Mouse (Mus musculus): ENCODE results near the gene Tcf19. TPM values are rescaled to one million over a fixed set of nuclear protein-coding genes. Genes with fewer than 3 reads are reported as not detected.

The Tcf19 gene
- polyA plus RNA-seq, 1 experiment from 2014 or later: 42.2 TPM

- Histone ChIP-seq H3K36me3 (no peaks in the 10 kb centered on the region), H3K4me1 (no peaks in the 10 kb centered on the region), H3K9me3 (replicated peaks) (no peaks in the 10 kb centered on the region), H3K27ac (no peak overlapping the region), H3K4me2 (no peak overlapping the region), H3K4me3 (no peak overlapping the region), H3K27me3 (replicated peaks) (0 out of 2 replicates have a peak, but pooled peaks cover 9% of the 10 kb centered on the region), H3K9ac (no peak overlapping the region)
- 19% methylated on average over 5 of the region's 5 CpGs for WGBS (ENCODE audit: insufficient replicate concordance)
- ATAC-seq: no peak
Observed at GRCm38 (mm10) chr17:35548636-35549035, 32.0 kb upstream of the Tcf19 start.

- no peak overlapping the region for H3K27ac ChIP-seq
Observed at GRCm38 (mm10) chr17:35547465-35547864, 30.8 kb upstream of the Tcf19 start.

GRCm38 (mm10) chr17:35544680-35545079, 28.1 kb upstream of the Tcf19 start:
- Histone ChIP-seq H3K9me3 (replicated peaks) (no peaks in the 10 kb centered on the region), H3K27me3 (replicated peaks) (peaks cover 6% of the 10 kb centered on the region; the same call in 1 of the 2 replicates), H3K4me3 (no peak overlapping the region), H3K27ac (no peak overlapping the region), H3K36me3 (no peaks in the 10 kb centered on the region), H3K4me1 (no peaks in the 10 kb centered on the region), H3K4me2 (no peak overlapping the region), H3K9ac (no peak overlapping the region)
- ATAC-seq: no peak
- WGBS (ENCODE audit: insufficient replicate concordance): 24% methylated on average over 6 of the region's 6 CpGs

More at GRCm38 (mm10) chr17:35547465-35547864, 30.8 kb upstream of the Tcf19 start:
- Histone ChIP-seq H3K36me3 (no peaks in the 10 kb centered on the region), H3K9me3 (replicated peaks) (no peaks in the 10 kb centered on the region), H3K27me3 (replicated peaks) (0 out of 2 replicates have a peak, but pooled peaks cover 9% of the 10 kb centered on the region), H3K4me1 (no peaks in the 10 kb centered on the region), H3K9ac (no peak overlapping the region), H3K4me3 (no peak overlapping the region), H3K4me2 (no peak overlapping the region)
- no peak for ATAC-seq
- 59% methylated on average over 2 of the region's 2 CpGs for WGBS (ENCODE audit: insufficient replicate concordance)

- H3K9ac ChIP-seq: no peak overlapping the region
- no peaks in the 10 kb centered on the region for H3K36me3 ChIP-seq
- H3K4me3 ChIP-seq: no peak overlapping the region
- no peak overlapping the region for H3K27ac ChIP-seq
- WGBS (ENCODE audit: insufficient replicate concordance): 52% methylated on average over 6 of the region's 6 CpGs
- H3K27me3 ChIP-seq (replicated peaks): peaks cover 6% of the 10 kb centered on the region; the same call in 1 of the 2 replicates
- no peaks in the 10 kb centered on the region for H3K4me1 ChIP-seq
- no peak for ATAC-seq
- H3K9me3 ChIP-seq (replicated peaks): no peaks in the 10 kb centered on the region
- no peak overlapping the region for H3K4me2 ChIP-seq
Observed at GRCm38 (mm10) chr17:35544001-35544400, 27.4 kb upstream of the Tcf19 start.

- Histone ChIP-seq H3K4me3 (no peak overlapping the region), H3K9me3 (replicated peaks) (no peaks in the 10 kb centered on the region), H3K4me1 (no peaks in the 10 kb centered on the region), H3K27ac (no peak overlapping the region), H3K9ac (no peak overlapping the region), H3K36me3 (no peaks in the 10 kb centered on the region), H3K4me2 (no peak overlapping the region), H3K27me3 (replicated peaks) (peaks cover 4% of the 10 kb centered on the region; the same call in 1 of the 2 replicates)
- 53% methylated on average over 14 of the region's 14 CpGs for whole genome bisulfite sequencing (ENCODE audit: insufficient replicate concordance)
- no peak for ATAC-seq
Observed at GRCm38 (mm10) chr17:35543412-35543861, 26.8 kb upstream of the Tcf19 start.

- WGBS (ENCODE audit: insufficient replicate concordance): 65% methylated on average over 15 of the region's 15 CpGs
- H3K36me3 ChIP-seq: no peaks in the 10 kb centered on the region
- no peaks in the 10 kb centered on the region; the same call in 1 of the 2 replicates for H3K27me3 ChIP-seq (replicated peaks)
- H3K27ac ChIP-seq: no peak overlapping the region
- H3K4me1 ChIP-seq: no peaks in the 10 kb centered on the region
- no peak overlapping the region for H3K9ac ChIP-seq
- no peak overlapping the region for H3K4me3 ChIP-seq
- H3K4me2 ChIP-seq: no peak overlapping the region
- no peaks in the 10 kb centered on the region for H3K9me3 ChIP-seq (replicated peaks)
- ATAC-seq: no peak
Observed at GRCm38 (mm10) chr17:35542761-35543411, 26.3 kb upstream of the Tcf19 start.

- WGBS (ENCODE audit: insufficient replicate concordance): 47% methylated on average over 10 of the region's 10 CpGs
- Histone ChIP-seq H3K4me2 (no peak overlapping the region), H3K27ac (no peak overlapping the region), H3K36me3 (no peaks in the 10 kb centered on the region), H3K9me3 (replicated peaks) (no peaks in the 10 kb centered on the region), H3K9ac (no peak overlapping the region), H3K4me1 (no peaks in the 10 kb centered on the region), H3K4me3 (no peak overlapping the region), H3K27me3 (replicated peaks) (no peaks in the 10 kb centered on the region; the same call in 1 of the 2 replicates)
- ATAC-seq: no peak
Observed at GRCm38 (mm10) chr17:35539540-35539939, 22.9 kb upstream of the Tcf19 start.

- no peak overlapping the region for H3K27ac ChIP-seq
- H3K4me1 ChIP-seq: no peaks in the 10 kb centered on the region
- WGBS (ENCODE audit: insufficient replicate concordance): 59% methylated on average over 1 of the region's 1 CpGs
- H3K4me3 ChIP-seq: no peak overlapping the region
- no peak for ATAC-seq
- no peaks in the 10 kb centered on the region for H3K36me3 ChIP-seq
- H3K9me3 ChIP-seq (replicated peaks): no peaks in the 10 kb centered on the region
- no peak overlapping the region for H3K4me2 ChIP-seq
- H3K27me3 ChIP-seq (replicated peaks): peaks cover 7% of the 10 kb centered on the region
- no peak overlapping the region for H3K9ac ChIP-seq
Observed at GRCm38 (mm10) chr17:35538476-35538875, 21.9 kb upstream of the Tcf19 start.

GRCm38 (mm10) chr17:35537421-35537820, 20.8 kb upstream of the Tcf19 start:
- no peaks in the 10 kb centered on the region for H3K4me1 ChIP-seq
- H3K36me3 ChIP-seq: no peaks in the 10 kb centered on the region
- WGBS (ENCODE audit: insufficient replicate concordance): 60% methylated on average over 4 of the region's 4 CpGs
- no peak for ATAC-seq
- H3K27ac ChIP-seq: no peak overlapping the region
- H3K4me3 ChIP-seq: no peak overlapping the region
- no peaks in the 10 kb centered on the region for H3K9me3 ChIP-seq (replicated peaks)
- peaks cover 14% of the 10 kb centered on the region for H3K27me3 ChIP-seq (replicated peaks)
- no peak overlapping the region for H3K4me2 ChIP-seq
- no peak overlapping the region for H3K9ac ChIP-seq

- WGBS (ENCODE audit: insufficient replicate concordance): 7% methylated on average over 6 of the region's 6 CpGs
- ATAC-seq: no peak
- H3K27ac ChIP-seq: no peak overlapping the region
- H3K9ac ChIP-seq: no peak overlapping the region
- peaks cover 14% of the 10 kb centered on the region for H3K36me3 ChIP-seq
- H3K4me3 ChIP-seq: no peak overlapping the region
- H3K4me1 ChIP-seq: no peaks in the 10 kb centered on the region
- no peaks in the 10 kb centered on the region for H3K9me3 ChIP-seq (replicated peaks)
- no peak overlapping the region for H3K4me2 ChIP-seq
- peaks cover 14% of the 10 kb centered on the region for H3K27me3 ChIP-seq (replicated peaks)
Observed at GRCm38 (mm10) chr17:35534343-35534742, 17.7 kb upstream of the Tcf19 start.

- no peak for ATAC-seq
- 16% methylated on average over 7 of the region's 7 CpGs for WGBS (ENCODE audit: insufficient replicate concordance)
- no peak within 1 kb of the TSS for H3K4me2 ChIP-seq
Observed at GRCm38 (mm10) chr17:35532901-35533300, 16.3 kb upstream of the Tcf19 start, which contains the start of gene Psors1c2. Psors1c2 (plus strand) TSS chr17:35533201.

GRCm38 (mm10) chr17:35532360-35532759, 15.7 kb upstream of the Tcf19 start:
- Histone ChIP-seq H3K4me1 (no peaks in the 10 kb centered on the region), H3K4me2 (no peak overlapping the region), H3K4me3 (no peak overlapping the region), H3K36me3 (peaks cover 34% of the 10 kb centered on the region), H3K9me3 (replicated peaks) (no peaks in the 10 kb centered on the region), H3K9ac (no peak overlapping the region), H3K27me3 (replicated peaks) (peaks cover 14% of the 10 kb centered on the region), H3K27ac (no peak overlapping the region)
- ATAC-seq: no peak
- WGBS (ENCODE audit: insufficient replicate concordance): 5% methylated on average over 3 of the region's 3 CpGs

More at GRCm38 (mm10) chr17:35532901-35533300, 16.3 kb upstream of the Tcf19 start, which contains the start of gene Psors1c2:
- H3K27ac ChIP-seq: no peak within 1 kb of the TSS
- peaks cover 29% of the 10 kb centered on the region for H3K36me3 ChIP-seq
- H3K27me3 ChIP-seq (replicated peaks): peaks cover 14% of the 10 kb centered on the region
- no peaks in the 10 kb centered on the region for H3K4me1 ChIP-seq
- H3K9ac ChIP-seq: no peak within 1 kb of the TSS
- no peak within 1 kb of the TSS for H3K4me3 ChIP-seq
- H3K9me3 ChIP-seq (replicated peaks): no peaks in the 10 kb centered on the region
